Mouse (Mus musculus): ENCODE results near the gene Gm19935. TPM values are rescaled to one million over a fixed set of nuclear protein-coding genes. Genes with fewer than 3 reads are reported as not detected.

Gm19935 gene
- total and polyA plus RNA-seq, 3 experiments: not detected

- peak overlapping the region; percentile 78 for H3K9ac ChIP-seq (ENCODE audit: insufficient read depth, low read depth)
- peaks cover 29% of the 10 kb centered on the region for H3K79me2 ChIP-seq (replicated peaks; ENCODE audit: control insufficient read depth, extremely low read depth, insufficient read depth, poor library complexity, severe bottlenecking)
- in situ Hi-C loops (cut with MboI; ENCODE audit: low pct_ligation_motif_present, low pct_unique_long_range_greater_than_20kb, low sequenced_read_pairs): loop anchor here (5.0 kb wide), 1 partner anchor 32 kb away; no protein-coding TSS in a partner anchor
- dilution Hi-C loops (cut with MboI; ENCODE audit: extremely low pct_ligation_motif_present, extremely low pct_unique_long_range_greater_than_20kb, low sequenced_read_pairs): no loop called here
- no peaks in the 10 kb centered on the region for H3K27me3 ChIP-seq (replicated peaks)
- peak overlapping the region; percentile 93 for H3K27ac ChIP-seq (ENCODE audit: insufficient read depth, low read depth)
- H3K4me1 ChIP-seq (ENCODE audit: control insufficient read depth in 1 of 2, insufficient read depth in 2 of 2): peaks cover 17 to 71% of the 10 kb centered on the region in 2 experiments
- peak overlapping the region; percentile 60 for H3K4me2 ChIP-seq (ENCODE audit: insufficient read depth, low read depth, poor library complexity, severe bottlenecking)
- peaks cover 12 to 13% of the 10 kb centered on the region in 2 experiments for H3K36me3 ChIP-seq (replicated peaks in 1 of 2; ENCODE audit: control insufficient read depth in 1 of 2, insufficient read depth in 1 of 2, low read length in 1 of 2)
- peak; percentile 79 for DNase-seq (ENCODE audit: extremely low read depth)
- H3K9me3 ChIP-seq (replicated peaks; ENCODE audit: low read length): no peaks in the 10 kb centered on the region
- peak overlapping the region; percentile 46 to 63 (median 55) for H3K4me3 ChIP-seq (replicated peaks in 1 of 3; ENCODE audit: low read depth in 2 of 3, low read length in 2 of 3, poor library complexity in 1 of 3)
- TF ChIP-seq EP300 (IDR thresholded peaks at IDR 0.05; ENCODE audit: low read length): peak; percentile 65
- no peak for TF ChIP-seq ZKSCAN1 (IDR thresholded peaks at IDR 0.05; ENCODE audit: borderline replicate concordance, low read depth, low read length)
- peak; percentile 60 for TF ChIP-seq HCFC1 (IDR thresholded peaks at IDR 0.05; ENCODE audit: low read depth, low read length)
- no peak for TF ChIP-seq PAX5 (IDR thresholded peaks at IDR 0.05; ENCODE audit: low read length)
- peak; percentile 71 for TF ChIP-seq CHD2 (IDR thresholded peaks at IDR 0.05; ENCODE audit: low read length)
- TF ChIP-seq MXI1 (IDR thresholded peaks at IDR 0.05; ENCODE audit: low read depth, low read length): no peak; the same call in none of the 2 replicates
- TF ChIP-seq ETS1 (conservative IDR thresholded peaks at IDR 0.05; ENCODE audit: low read depth, low read length): peak; percentile 56
- TF ChIP-seq POLR2A (IDR thresholded peaks at IDR 0.05; ENCODE audit: low read depth, low read length): no peak; the same call in none of the 2 replicates
- TF ChIP-seq TCF12 (IDR thresholded peaks at IDR 0.05; ENCODE audit: low read depth, low read length): peak; percentile 77
- no peak for TF ChIP-seq USF1 (IDR thresholded peaks at IDR 0.05; ENCODE audit: low read depth, low read length)
- no peak for TF ChIP-seq E2F4 (IDR thresholded peaks at IDR 0.05; ENCODE audit: insufficient replicate concordance, low read depth, low read length)
- no peak for TF ChIP-seq NRF1 (IDR thresholded peaks at IDR 0.05; ENCODE audit: low read depth, low read length)
- TF ChIP-seq TBP (conservative IDR thresholded peaks at IDR 0.05; ENCODE audit: low read depth, low read length): peak; percentile 40; the same call in 1 of the 2 replicates
- TF ChIP-seq MEF2A (IDR thresholded peaks at IDR 0.05; ENCODE audit: borderline replicate concordance, low read depth, low read length): peak; percentile 34; the same call in 1 of the 2 replicates
- no peak for TF ChIP-seq GABPA (IDR thresholded peaks at IDR 0.05; ENCODE audit: insufficient replicate concordance, low read depth, low read length)
- TF ChIP-seq JUN (IDR thresholded peaks at IDR 0.05; ENCODE audit: insufficient read depth, low read depth, low read length): no peak
- peak; percentile 82 for TF ChIP-seq IRF4 (IDR thresholded peaks at IDR 0.05; ENCODE audit: low read depth, low read length)
- peak; percentile 1 for TF ChIP-seq SIN3A (IDR thresholded peaks at IDR 0.05; ENCODE audit: low read length)
- TF ChIP-seq RCOR1 (conservative IDR thresholded peaks at IDR 0.05; ENCODE audit: low read depth, low read length): 0 out of 2 replicates have a peak, but pooled peaks have one; percentile 16
- TF ChIP-seq BHLHE40 (IDR thresholded peaks at IDR 0.05; ENCODE audit: low read depth, low read length): peak; percentile 69
- TF ChIP-seq RAD21 (IDR thresholded peaks at IDR 0.05; ENCODE audit: low read depth, low read length): no peak; the same call in none of the 2 replicates
- TF ChIP-seq MAX (IDR thresholded peaks at IDR 0.05; ENCODE audit: low read length): no peak
- TF ChIP-seq ZC3H11A (IDR thresholded peaks at IDR 0.05; ENCODE audit: low read depth, low read length): no peak
- no peak for TF ChIP-seq POLR2AphosphoS2 (IDR thresholded peaks at IDR 0.05; ENCODE audit: low read depth, low read length)
- TF ChIP-seq MAZ (IDR thresholded peaks at IDR 0.05; ENCODE audit: low read depth, low read length): 0 out of 2 replicates have a peak, but pooled peaks have one; percentile 19
- TF ChIP-seq SMC3 (IDR thresholded peaks at IDR 0.05; ENCODE audit: low read depth, low read length): no peak; the same call in 1 of the 2 replicates
- TF ChIP-seq UBTF (IDR thresholded peaks at IDR 0.05; ENCODE audit: low read depth, low read length): no peak
- TF ChIP-seq ELF1 (IDR thresholded peaks at IDR 0.05; ENCODE audit: low read depth, low read length): peak; percentile 88
- no peak for TF ChIP-seq CTCF (conservative IDR thresholded peaks at IDR 0.05 in 1 of 2, IDR thresholded peaks at IDR 0.05 in 1 of 2; ENCODE audit: low read depth in 2 of 2, low read length in 2 of 2)
- TF ChIP-seq NELFE (IDR thresholded peaks at IDR 0.05; ENCODE audit: low read depth, low read length): peak; percentile 11; the same call in 1 of the 2 replicates
- no peak for TF ChIP-seq MAFK (IDR thresholded peaks at IDR 0.05; ENCODE audit: insufficient replicate concordance, low read length)
- TF ChIP-seq ZNF384 (IDR thresholded peaks at IDR 0.05; ENCODE audit: low read depth, low read length): peak; percentile 84
- no peak for TF ChIP-seq JUND (conservative IDR thresholded peaks at IDR 0.05; ENCODE audit: low read depth, low read length)
- no peak for TF ChIP-seq USF2 (conservative IDR thresholded peaks at IDR 0.05; ENCODE audit: low read depth, low read length)
- TF ChIP-seq ZMIZ1 (IDR thresholded peaks at IDR 0.05; ENCODE audit: low read depth, low read length): no peak
- no peak; the same call in 1 of the 2 replicates for TF ChIP-seq MYC (IDR thresholded peaks at IDR 0.05; ENCODE audit: low read depth, low read length)
- no peak for TF ChIP-seq KAT2A (IDR thresholded peaks at IDR 0.05; ENCODE audit: insufficient replicate concordance, low read length)
These were observed 22.8 kb upstream of the Gm19935 start for GRCm38 (mm10) chr8:90839725-90840714.
